Mouse (Mus musculus) cerebellum, adult 11 months (tissue): ENCODE results near the gene Atxn7l2.
"Not testable (repeated sequence)": the region's sequence is repeated elsewhere in the genome, so short reads cannot be mapped to it uniquely, and the experiment has no call there.

Source experiments
- DNase-seq: peaks from one replicate; pipeline ENCODE4 v3.0.0; 2022

Gene Atxn7l2

DNA sequence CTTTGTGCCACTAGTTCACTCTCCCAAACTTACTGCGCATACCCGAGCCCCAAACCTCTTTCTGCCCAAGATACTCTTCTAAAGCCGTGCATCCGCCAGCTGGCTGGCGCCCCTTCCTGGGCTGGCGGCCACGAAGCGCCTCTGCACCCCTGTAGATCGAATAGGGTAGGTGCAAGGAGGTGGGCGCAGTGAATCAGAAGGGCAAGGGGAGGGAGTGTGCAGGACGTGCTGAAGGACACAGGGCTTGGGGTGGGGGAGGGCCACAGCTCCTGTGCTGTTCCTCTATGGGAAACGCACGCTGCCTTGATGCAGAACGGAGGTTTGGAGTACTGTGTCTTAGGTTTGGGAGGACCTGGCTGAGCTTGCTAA lies at the start of gene Atxn7l2:
Gene Atxn7l2 (minus strand): TSS at position 164 of the 369 bp plus-strand sequence.
- DNase-seq, result no peak

- no peak for DNase-seq
These were observed 48.6 kb upstream of the Atxn7l2 start for GRCm38 (mm10) chr3:108259319-108259718.

- no peak for DNase-seq
These were observed 47.2 kb upstream of the Atxn7l2 start for GRCm38 (mm10) chr3:108257831-108258500.

GRCm38 (mm10) chr3:108256719-108257637 lies 46.2 kb upstream of the Atxn7l2 start, which contains the start of gene Psma5:
TSS of gene Psma5 (plus strand) at chr3:108256926.
- peak; percentile 93 for DNase-seq

- no peak for DNase-seq
These were observed 36.1 kb upstream of the Atxn7l2 start for GRCm38 (mm10) chr3:108246857-108247256.

DNA sequence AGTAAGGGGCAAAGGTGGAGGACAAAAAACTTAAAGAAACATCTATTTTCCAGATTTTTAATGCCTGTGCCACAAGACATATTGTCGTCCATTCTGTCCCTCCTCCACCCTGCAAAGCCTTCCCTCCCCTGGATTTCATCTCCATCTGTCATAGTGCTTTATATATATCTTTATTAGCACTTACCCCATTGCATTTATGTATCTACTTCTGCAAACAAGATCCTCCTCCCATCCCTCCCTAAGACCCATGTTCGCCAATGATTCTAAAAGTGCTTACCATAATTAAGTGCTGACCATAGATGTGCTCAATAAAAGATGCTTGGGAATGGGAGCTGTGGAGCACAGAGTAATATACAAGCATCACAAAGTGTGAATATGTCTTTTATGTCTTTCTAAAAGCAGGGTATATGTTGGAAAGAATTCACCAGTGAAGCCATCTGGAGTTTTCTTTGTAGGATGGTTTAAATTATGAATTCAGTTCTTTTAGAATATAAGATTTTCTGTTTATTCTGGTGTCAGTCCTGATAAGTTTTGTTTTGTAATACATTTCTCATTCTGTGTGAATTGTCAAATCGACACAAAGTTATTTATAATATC lies 30.6 kb upstream of the Atxn7l2 start:
- no peak for DNase-seq

DNA sequence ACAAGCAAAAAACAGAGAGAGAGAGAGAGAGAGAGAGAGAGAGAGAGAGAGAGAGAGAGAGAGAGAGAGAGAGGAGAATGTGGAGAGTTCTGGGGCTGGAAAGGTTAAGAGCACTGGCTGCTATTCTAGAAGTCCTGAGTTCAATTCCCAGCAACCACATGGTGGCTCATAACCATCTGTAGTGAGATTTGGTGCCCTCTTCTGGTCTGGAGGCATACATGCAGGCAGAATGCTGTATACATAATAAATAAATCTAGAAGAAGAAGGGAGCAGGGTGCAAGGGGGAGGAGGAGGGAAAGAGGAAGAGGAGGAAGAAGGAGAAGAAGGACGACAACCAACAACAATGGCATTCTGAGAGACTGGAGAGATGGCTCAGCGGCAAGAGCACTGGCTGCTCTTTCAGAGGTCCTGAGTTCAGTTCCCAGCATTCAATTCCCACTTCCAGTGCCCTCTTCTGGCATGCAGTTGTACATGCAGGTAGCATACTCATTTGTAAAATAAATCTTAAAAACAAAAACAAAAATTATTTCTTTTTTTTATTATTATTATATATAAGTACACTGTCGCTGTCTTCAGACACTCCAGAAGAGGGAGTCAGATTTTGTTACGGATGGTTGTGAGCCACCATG lies 26.9 kb upstream of the Atxn7l2 start:
- not testable (repeated sequence) for DNase-seq

- DNase-seq, result no peak
These were observed 20.9 kb upstream of the Atxn7l2 start for GRCm38 (mm10) chr3:108231646-108232045.

DNA sequence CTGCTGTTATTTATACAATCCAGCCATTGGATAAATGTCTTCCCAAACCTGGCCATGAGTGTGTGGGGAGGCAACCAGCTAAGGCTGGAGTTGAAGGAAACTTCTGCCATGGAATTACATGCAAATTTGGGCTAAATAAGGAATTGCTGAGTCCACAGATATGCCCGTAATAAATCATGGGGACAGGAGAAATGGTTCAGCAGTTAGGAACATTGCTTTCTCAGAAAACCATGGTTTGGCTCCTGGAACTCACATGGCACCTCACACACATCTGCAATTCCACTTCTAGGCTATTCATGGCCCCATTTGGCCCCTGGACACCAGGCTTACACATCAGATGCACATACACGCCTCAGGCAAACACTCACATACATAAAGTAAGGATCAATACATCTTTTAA lies 16.8 kb upstream of the Atxn7l2 start:
- DNase-seq, result no peak

GRCm38 (mm10) chr3:108226558-108227350 lies 16.0 kb upstream of the Atxn7l2 start, which contains the start of gene Sypl2:
TSS of gene Sypl2 (minus strand) at chr3:108226648.
- no peak for DNase-seq

DNA sequence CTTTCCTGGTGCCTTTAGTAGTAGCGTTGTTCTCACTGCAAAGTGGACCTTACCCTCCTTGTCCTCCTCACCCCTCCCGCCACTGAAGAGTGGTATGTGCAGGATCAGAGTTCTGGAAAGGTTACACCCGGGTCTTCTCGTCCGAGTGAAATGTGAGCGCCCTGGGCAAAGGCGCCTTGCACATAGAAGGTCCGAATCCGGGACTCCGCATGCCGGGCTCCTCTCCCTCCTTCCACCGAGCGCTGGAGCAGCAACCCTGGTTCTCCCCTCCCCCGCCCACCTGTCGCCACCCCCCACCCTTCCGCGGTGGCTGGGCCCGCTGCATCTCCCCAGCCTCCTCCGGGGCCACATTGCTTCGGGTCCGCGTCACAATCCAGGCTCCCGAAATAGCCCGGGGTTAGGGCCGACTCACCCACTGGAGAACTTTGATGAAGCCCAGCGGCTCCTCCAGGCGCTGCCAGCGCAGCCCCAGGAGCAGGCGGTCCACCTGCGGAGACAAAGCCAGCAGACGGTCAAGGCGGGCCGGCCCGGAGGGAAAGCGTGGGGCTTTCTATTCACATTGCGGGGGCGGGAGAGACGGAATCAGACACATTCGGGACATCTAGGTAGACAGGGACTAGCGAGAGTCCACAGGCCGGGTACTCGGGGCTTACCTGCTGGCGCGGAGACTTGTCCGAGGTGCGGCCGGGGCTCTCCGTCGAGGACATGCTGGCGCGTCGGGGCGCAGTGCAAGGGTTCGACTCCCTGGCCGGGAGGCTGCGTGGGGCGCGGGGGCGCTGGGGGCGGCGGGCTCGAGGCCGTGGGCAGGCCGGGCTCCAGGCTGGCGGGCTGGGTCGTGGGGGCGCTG lies 15.2 kb upstream of the Atxn7l2 start:
- no peak for DNase-seq

- no peak for DNase-seq
These were observed 9.9 kb upstream of the Atxn7l2 start for GRCm38 (mm10) chr3:108220661-108221060.

DNA sequence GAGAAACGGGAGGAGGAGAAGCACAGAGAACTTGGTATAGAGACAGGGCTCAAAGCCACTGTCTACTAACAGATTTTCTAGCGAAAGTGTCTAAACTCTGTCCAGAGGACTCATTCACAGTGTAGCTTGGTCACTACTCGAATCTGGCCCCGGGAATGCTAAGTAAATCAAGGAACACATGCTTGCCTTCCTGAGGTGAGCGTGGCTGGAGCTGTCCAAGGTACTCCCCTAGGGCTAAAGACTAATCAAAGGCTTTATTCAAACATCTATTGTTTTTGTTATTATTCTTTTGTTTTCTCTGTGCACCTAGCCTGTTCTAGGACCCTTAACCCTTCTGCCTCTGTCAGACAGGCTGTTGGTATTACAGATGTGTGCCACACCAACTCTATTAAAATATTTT lies 4.0 kb upstream of the Atxn7l2 start:
- no peak for DNase-seq

DNA sequence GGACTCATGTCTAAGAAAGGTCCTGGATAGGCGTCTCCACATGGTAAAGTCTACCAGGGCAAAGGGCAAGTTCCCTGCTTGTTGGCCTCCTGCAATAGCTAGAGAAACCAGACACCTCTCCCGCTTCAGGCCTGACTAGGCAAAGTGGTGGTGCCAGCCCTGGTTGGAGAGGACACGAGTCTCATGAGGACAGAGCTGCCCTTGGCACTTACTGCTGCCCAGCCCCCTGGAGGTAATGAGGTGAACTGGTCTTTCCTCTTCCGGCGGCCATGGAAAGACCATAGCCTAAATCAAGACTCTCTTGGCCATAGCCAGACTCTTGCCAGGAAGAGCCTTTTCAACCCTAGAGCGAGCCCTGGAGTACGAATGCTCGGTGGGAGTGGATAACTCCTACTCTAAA lies 1.7 kb upstream of the Atxn7l2 start:
- DNase-seq, result peak; percentile 33

DNA sequence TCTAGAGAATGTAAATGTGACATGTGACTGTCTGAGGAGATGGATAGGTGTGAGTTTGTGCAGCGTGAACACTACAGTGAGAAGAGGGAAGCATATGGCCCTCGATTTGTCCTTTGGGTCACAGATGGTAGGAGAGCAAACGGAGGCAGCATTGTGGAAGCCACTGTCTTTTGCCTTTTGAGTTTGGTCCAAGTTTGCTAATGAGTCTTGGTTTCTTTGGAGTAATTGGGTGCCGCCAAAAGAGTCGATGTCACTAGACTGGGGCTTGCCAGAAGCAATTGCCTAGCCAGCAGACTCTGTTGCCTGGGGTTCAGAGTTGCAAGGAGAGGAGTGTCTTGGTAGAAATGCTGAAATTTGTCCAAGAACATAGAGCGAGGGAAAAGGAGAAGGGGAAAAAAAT lies 1.1 kb upstream of the Atxn7l2 start:
- DNase-seq, result peak; percentile 30

DNA sequence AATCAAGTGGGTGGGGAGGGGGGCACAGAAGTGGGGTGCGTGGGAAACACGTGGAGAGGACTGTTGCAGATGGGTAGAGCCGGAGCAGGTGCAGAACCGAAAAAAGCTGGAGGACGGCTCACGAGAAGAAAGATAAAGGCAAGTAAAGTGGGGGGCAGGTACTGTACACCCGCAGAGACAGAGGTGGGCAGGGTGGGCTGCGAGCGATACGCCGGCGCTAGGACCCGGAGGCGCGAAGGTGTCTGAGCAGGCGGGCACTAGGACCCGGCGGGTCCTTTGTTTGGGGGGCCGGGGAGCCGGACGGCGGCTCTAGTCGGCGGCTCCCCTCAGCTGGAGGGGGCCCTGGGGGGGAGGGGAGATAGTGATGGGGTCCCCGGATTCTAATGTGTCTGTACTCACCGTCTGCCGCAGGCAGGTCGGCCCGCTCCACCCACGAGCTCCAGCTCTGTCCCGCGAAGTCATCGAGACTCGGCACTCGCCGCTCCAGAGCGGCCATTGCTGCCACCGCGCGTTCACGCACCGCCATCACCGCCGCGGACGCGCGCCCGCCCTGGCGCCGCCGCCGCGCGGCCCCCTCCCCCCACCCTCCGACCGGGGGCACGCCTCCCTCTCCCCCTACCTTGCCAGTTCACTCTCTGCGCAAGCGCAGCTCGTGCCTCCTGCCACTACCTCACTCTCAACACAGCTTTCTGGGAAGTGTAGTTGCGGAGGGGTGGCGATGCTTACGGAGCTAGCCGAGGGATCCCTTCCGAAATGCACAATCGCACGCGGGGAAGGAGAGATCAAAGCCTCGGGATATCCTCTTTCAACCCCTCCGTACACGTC lies 576 bp downstream of the Atxn7l2 start:
- DNase-seq, result peak; percentile 94

GRCm38 (mm10) chr3:108209536-108209935 lies 1.2 kb downstream of the Atxn7l2 start:
- DNase-seq, result no peak

GRCm38 (mm10) chr3:108209001-108209400 lies 1.7 kb downstream of the Atxn7l2 start:
- no peak for DNase-seq

DNA sequence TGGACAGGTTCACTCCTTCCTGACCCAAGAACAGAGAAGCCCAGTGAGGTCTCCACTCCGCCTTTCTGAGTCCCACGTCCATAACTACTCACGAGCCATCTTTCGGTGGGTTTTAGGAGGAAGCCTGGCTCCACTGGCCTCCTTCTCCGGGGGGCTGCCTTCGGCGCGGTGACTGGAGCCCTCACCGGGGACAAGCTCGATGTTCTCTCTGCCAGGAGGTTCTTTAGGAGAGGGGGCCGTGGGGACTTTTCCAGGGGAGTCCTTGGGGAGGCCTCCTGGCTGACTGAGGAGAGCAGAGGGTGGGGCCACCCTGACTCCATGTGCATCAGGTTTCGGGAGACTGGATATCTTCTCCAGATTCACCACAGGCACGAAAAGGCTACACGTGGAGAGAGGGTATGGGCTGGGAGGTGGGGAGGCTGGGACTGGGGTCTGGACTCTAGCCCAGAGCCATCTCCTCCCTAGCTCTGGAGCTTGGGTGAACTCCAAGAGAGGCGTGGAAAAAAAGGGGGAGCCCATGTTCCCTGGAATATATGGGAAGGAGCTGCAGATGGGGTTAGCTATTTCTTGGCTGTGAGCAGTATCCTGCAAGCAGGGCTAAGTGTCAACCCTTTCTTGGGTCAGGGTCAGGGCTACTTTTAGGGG lies 3.9 kb downstream of the Atxn7l2 start:
- DNase-seq, result no peak

GRCm38 (mm10) chr3:108205601-108206000 lies 5.1 kb downstream of the Atxn7l2 start:
- no peak for DNase-seq
